Mouse (Mus musculus): ENCODE measurements around the gene Cyp26b1. TPM values are rescaled to one million over a fixed set of nuclear protein-coding genes. Genes with fewer than 3 reads are reported as not detected.

Gene Cyp26b1
- total and polyA plus RNA-seq, 3 experiments = not detected

DNA sequence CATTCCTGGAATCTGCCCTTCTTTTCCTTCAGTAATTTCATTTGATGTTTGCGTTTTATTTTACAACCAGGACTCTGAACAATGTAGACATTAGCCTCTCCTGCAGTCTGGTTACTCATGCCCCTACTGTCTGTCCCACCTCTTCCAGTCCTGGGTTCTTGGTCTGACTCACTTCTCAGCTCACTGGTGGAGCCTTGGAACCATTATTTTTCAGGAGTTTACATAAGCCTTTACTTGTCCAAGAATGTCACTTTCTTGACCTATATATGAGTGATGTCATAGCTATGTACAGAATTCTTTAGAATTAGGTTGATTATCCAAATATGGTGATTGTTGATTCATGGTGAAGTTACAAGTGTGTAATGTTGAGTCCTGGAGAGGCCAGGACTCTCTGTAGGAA lies 32.5 kb downstream of the Cyp26b1 start:
- H3K9me3 ChIP-seq (replicated peaks; ENCODE audit: low read length) = peaks cover 13% of the 10 kb centered on the region
- H3K27ac ChIP-seq (ENCODE audit: insufficient read depth, low read depth) = no peak overlapping the region
- H3K79me2 ChIP-seq (replicated peaks; ENCODE audit: control insufficient read depth, extremely low read depth, insufficient read depth, poor library complexity, severe bottlenecking) = no peaks in the 10 kb centered on the region
- dilution Hi-C loops (cut with MboI; ENCODE audit: extremely low pct_ligation_motif_present, extremely low pct_unique_long_range_greater_than_20kb, low sequenced_read_pairs) (no loop called here), in situ Hi-C loops (cut with MboI; ENCODE audit: low pct_ligation_motif_present, low pct_unique_long_range_greater_than_20kb, low sequenced_read_pairs) (no loop called here)
- H3K4me3 ChIP-seq (replicated peaks in 1 of 3; ENCODE audit: low read depth in 2 of 3, low read length in 2 of 3, poor library complexity in 1 of 3) = no peak overlapping the region
- no peaks in the 10 kb centered on the region for H3K36me3 ChIP-seq (replicated peaks in 1 of 2; ENCODE audit: control insufficient read depth in 1 of 2, insufficient read depth in 1 of 2, low read length in 1 of 2)
- H3K4me1 ChIP-seq (ENCODE audit: control insufficient read depth in 1 of 2, insufficient read depth in 2 of 2) = peaks cover 0 to 11% of the 10 kb centered on the region in 2 experiments; a peak in 1 of 4 replicates
- H3K4me2 ChIP-seq (ENCODE audit: insufficient read depth, low read depth, poor library complexity, severe bottlenecking) = no peak overlapping the region
- no peak overlapping the region for H3K9ac ChIP-seq (ENCODE audit: insufficient read depth, low read depth)
- no peak for DNase-seq (ENCODE audit: extremely low read depth)
- peaks cover 91% of the 10 kb centered on the region for H3K27me3 ChIP-seq (replicated peaks)
- TF ChIP-seq IRF4 (IDR thresholded peaks at IDR 0.05; ENCODE audit: low read depth, low read length) = no peak
- no peak for TF ChIP-seq MAX (IDR thresholded peaks at IDR 0.05; ENCODE audit: low read length)
- no peak for TF ChIP-seq MXI1 (IDR thresholded peaks at IDR 0.05; ENCODE audit: low read depth, low read length)
- no peak for TF ChIP-seq SMC3 (IDR thresholded peaks at IDR 0.05; ENCODE audit: low read depth, low read length)
- TF ChIP-seq HCFC1 (IDR thresholded peaks at IDR 0.05; ENCODE audit: low read depth, low read length) = no peak
- no peak for TF ChIP-seq BHLHE40 (IDR thresholded peaks at IDR 0.05; ENCODE audit: low read depth, low read length)
- TF ChIP-seq TCF12 (IDR thresholded peaks at IDR 0.05; ENCODE audit: low read depth, low read length) = no peak
- no peak for TF ChIP-seq RCOR1 (conservative IDR thresholded peaks at IDR 0.05; ENCODE audit: low read depth, low read length)
- no peak for TF ChIP-seq ETS1 (conservative IDR thresholded peaks at IDR 0.05; ENCODE audit: low read depth, low read length)

DNA sequence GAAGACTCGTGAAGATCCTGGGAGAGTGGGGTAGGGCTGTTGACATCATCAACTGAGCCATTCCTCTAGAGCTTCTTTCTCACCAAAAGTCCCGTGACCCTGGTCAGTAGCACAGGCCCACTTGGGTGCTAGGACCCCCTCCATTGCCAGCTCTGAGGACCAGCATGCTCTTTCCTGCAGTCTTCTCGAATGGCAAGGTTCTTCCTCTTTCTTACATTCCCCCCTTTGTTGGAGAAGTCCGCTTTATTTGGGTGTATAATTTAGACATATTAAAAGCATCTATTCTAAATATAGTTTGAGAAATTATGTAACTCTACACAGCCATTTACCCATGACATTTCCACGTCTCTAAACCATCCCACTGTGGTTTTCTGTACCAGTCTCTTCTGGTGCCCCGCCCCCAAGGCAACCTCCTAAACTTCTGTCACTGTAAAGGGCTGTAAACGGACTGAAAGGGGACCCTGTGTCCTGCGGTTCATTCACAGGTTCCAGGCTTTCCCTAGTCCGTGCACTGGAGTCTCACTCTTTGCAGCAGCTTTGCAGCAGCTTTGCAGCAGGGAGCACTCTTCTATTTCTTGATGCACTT lies 43.8 kb downstream of the Cyp26b1 start:
- H3K36me3 ChIP-seq (replicated peaks in 1 of 2; ENCODE audit: control insufficient read depth in 1 of 2, insufficient read depth in 1 of 2, low read length in 1 of 2) = no peaks in the 10 kb centered on the region
- no peak for TF ChIP-seq GABPA (IDR thresholded peaks at IDR 0.05; ENCODE audit: insufficient replicate concordance, low read depth, low read length)
- TF ChIP-seq TBP (conservative IDR thresholded peaks at IDR 0.05; ENCODE audit: low read depth, low read length) = no peak
- no peak for TF ChIP-seq UBTF (IDR thresholded peaks at IDR 0.05; ENCODE audit: low read depth, low read length)
- TF ChIP-seq ZMIZ1 (IDR thresholded peaks at IDR 0.05; ENCODE audit: low read depth, low read length) = no peak
- no peak for TF ChIP-seq CTCF (conservative IDR thresholded peaks at IDR 0.05 in 1 of 2, IDR thresholded peaks at IDR 0.05 in 1 of 2; ENCODE audit: low read depth in 2 of 2, low read length in 2 of 2)
- TF ChIP-seq ELF1 (IDR thresholded peaks at IDR 0.05; ENCODE audit: low read depth, low read length) = no peak
- TF ChIP-seq RCOR1 (conservative IDR thresholded peaks at IDR 0.05; ENCODE audit: low read depth, low read length) = no peak
- no peak for TF ChIP-seq CHD1 (IDR thresholded peaks at IDR 0.05; ENCODE audit: low read depth, low read length)
- TF ChIP-seq POLR2A (IDR thresholded peaks at IDR 0.05; ENCODE audit: low read depth, low read length) = no peak
- TF ChIP-seq SIN3A (IDR thresholded peaks at IDR 0.05; ENCODE audit: low read length) = no peak
- TF ChIP-seq CHD2 (IDR thresholded peaks at IDR 0.05; ENCODE audit: low read length) = no peak
- no peak for TF ChIP-seq ZKSCAN1 (IDR thresholded peaks at IDR 0.05; ENCODE audit: borderline replicate concordance, low read depth, low read length)
- no peak for TF ChIP-seq E2F4 (IDR thresholded peaks at IDR 0.05; ENCODE audit: insufficient replicate concordance, low read depth, low read length)
- TF ChIP-seq TCF12 (IDR thresholded peaks at IDR 0.05; ENCODE audit: low read depth, low read length) = no peak
- TF ChIP-seq MYC (IDR thresholded peaks at IDR 0.05; ENCODE audit: low read depth, low read length) = no peak
- TF ChIP-seq ZC3H11A (IDR thresholded peaks at IDR 0.05; ENCODE audit: low read depth, low read length) = no peak
- in situ Hi-C loops (cut with MboI; ENCODE audit: low pct_ligation_motif_present, low pct_unique_long_range_greater_than_20kb, low sequenced_read_pairs) = no loop called here
- no peak overlapping the region for H3K4me3 ChIP-seq (replicated peaks in 1 of 3; ENCODE audit: low read depth in 2 of 3, low read length in 2 of 3, poor library complexity in 1 of 3)
- no peaks in the 10 kb centered on the region for H3K79me2 ChIP-seq (replicated peaks; ENCODE audit: control insufficient read depth, extremely low read depth, insufficient read depth, poor library complexity, severe bottlenecking)
- dilution Hi-C loops (cut with MboI; ENCODE audit: extremely low pct_ligation_motif_present, extremely low pct_unique_long_range_greater_than_20kb, low sequenced_read_pairs) = no loop called here
- H3K27ac ChIP-seq (ENCODE audit: insufficient read depth, low read depth) = no peak overlapping the region
- H3K27me3 ChIP-seq (replicated peaks) = peaks cover 84% of the 10 kb centered on the region
- no peak for DNase-seq (ENCODE audit: extremely low read depth)
- no peaks in the 10 kb centered on the region for H3K9me3 ChIP-seq (replicated peaks; ENCODE audit: low read length)
- H3K4me2 ChIP-seq (ENCODE audit: insufficient read depth, low read depth, poor library complexity, severe bottlenecking) = no peak overlapping the region
- no peaks in the 10 kb centered on the region for H3K4me1 ChIP-seq (ENCODE audit: control insufficient read depth in 1 of 2, insufficient read depth in 2 of 2)
- no peak overlapping the region for H3K9ac ChIP-seq (ENCODE audit: insufficient read depth, low read depth)
